Mouse (Mus musculus) neutrophil, adult 65 days (primary cell): ENCODE data around the gene Emd. TPM values are rescaled to one million over a fixed set of nuclear protein-coding genes. Genes with fewer than 3 reads are reported as not detected.

Experiments
- total RNA-seq: library from RNA; stranded (reverse); gene quantifications from 2 replicates; pipeline ENCODE4 v1.2.4, GENCODE M21; 2023

The Emd gene
- 35.8 and 51.3 TPM in 2 replicates for total RNA-seq

DNA sequence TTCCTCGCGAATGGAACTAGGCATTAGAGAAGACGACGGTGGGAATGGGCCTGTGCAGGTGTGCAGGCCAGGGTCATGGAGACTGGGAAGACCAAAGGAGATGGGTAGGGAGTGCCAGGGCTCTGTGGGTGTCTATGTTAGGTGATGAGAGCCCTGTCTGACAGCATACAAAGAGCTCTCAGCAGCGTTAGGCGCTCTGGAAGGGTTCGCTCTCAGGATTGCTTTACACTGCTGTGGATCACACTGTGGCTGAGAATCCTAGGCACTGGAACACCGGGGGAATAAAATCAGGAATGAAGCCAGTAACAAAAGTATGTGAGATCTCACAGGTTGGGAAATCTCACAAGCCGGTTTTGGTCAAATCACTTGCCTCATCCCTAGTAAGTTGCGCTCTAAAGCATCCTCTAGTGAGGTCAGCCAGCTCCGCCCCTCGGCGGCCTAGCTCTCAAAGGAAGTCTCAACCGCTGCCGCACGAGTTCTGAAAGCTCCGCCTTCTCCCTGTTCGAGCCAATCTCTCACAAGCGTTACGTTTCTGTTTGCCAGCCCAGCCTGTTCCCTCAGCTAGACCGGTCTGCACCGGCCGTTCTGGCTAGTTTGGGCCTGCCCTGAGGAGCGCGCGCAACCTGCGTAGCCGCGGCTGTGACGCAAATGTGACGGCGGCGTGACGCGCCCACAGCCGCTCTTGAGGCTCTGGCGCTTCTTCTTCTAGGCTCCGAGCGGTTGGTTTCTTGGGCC is at the start of gene Emd:
TSS of gene Emd (plus strand) at position 535 of the 735 bp plus-strand sequence.

DNA sequence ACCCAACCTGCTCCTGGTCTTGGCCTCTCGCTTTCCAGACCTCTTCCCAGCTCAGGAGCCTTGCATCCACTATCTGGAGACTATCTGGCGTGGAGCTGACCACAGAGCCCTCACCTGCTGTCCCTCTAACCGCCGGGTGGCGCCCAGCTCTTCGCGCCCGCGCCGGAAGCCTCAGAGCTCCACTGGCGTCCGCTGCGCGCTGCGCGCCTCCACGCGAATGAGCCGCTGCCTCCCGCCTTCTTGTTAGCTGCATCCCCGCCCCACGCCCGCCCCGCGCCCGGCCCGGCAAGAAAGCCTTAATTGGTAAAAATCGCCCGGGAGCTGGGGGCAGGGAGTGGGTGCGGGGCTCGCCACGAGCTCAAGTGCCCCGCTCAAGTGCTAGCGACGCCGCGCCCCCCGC is 4.9 kb upstream of the Emd start, which contains the start of gene Flna:
TSS of gene Flna (minus strand) at position 206 of the 400 bp plus-strand sequence.

DNA sequence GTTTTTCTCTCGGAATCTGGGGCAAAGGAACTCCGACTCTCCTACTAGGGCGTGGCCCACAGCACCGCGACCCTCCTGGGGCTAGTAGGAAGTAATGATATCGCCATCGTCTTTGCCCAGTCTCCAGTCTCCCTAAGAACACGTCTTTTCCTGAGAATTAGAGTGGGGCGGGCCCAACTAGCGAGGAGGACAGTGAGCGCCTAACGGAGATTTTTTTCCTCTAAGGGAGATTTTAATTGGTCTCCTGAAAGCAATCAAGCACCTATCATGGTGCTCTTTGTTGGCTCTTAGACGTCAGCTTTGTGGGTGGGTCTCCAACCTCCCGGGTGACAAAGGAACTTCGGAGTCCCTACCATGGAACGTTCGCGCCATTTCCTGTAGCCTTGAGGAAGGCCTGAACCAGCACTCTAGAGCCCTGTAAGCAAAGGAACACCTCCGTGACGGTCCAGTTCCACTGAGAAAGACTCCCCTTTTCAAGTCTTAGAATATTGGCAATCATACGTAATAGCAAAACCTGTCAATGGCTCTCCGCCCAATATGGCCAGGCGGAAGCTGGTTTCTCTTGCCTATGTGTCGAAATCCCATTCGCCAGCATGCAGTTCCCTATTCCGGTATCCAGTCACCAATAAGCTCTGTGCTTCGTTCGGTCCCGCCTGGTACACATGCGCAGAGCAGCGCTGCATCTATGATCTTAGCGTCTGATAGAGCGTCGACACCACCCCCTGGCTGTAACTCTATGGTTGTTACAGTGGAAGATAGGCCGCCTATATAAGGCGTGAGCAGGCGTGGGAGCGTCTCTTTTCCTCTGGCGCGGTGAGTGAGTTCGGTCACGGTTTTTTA is 15.8 kb downstream of the Emd start, which contains the start of gene Rpl10:
TSS of gene Rpl10 (plus strand) at position 751 of the 840 bp plus-strand sequence.

DNA sequence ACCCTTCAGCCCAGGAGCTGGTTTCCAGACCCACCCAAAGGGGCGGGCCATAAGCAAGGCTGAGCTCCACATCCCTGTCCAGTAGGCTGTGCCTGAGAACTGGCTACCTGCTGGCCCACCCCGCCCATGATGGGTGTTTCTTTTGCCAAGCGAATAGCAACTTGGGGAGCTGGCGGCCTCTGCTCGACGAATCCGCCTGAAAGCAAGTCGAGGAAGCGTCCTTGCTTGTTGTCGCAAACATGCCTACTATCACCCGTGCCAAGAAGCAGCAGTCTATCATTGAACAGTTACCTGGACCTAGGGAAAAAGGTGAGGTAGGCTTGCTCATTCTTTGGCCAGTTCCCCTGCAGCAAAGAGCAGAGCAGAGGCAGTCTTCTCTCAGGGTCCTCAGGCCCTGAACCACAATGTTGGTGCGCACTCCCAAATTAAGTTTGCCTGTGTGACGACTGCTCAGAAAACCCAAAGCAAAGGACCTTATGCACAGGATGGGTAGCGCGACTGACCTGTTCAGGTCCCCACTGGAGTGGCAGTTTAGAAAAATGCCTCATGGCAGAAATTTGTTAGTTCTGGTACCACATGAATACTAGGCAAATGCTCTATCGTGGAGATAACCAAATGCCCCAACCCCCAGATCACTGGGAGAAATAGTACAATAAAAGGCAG is 27.4 kb downstream of the Emd start, which contains the start of the genes Taz and Dnase1l1:
TSS of gene Taz (plus strand) at position 181 of the 663 bp plus-strand sequence.
TSS of gene Dnase1l1 (minus strand) at position 606 of the 663 bp plus-strand sequence.

DNA sequence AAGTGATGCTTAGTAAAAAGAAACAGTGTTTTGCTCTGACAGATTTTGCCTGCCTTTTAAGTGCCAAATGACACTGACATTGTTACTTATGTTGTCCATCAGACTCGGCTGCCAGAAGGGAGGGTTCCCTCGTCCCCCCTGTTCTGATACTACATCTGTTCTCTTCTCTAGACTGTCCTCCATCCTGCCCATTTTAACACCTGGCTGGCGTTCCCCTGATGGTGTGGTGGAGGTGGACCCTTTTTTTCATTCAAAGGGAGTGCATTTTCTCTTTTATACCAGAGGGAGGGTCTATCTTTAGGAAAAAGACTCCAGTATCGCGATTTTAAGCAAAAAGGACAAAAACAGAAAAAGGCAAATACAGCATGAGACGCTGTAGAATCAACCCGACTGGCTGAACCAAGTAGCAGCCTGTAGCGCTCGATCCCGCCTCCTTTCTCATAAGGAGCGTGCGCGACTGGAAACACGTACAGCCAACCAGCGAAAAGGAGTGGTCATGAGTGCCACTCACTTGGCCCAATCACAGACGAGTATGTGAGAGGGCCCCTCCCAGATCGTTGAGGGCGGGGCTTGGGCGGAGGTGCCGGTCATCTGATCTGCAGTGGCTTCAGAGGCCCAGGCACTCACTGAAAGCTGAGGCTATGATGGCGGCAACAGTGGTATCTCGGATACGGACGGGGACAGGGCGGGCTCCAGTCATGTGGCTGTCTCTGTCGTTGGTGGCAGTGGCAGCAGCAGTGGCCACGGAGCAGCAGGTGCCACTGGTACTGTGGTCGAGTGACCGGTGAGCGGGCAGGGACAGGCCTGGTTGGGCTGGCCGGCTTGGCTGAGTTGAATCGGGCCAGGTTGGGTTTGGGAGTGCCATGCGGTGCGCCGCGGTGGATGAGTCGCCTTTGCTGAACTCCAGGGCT is 42.3 kb downstream of the Emd start, which contains the start of gene Atp6ap1:
TSS of gene Atp6ap1 (plus strand) at position 560 of the 911 bp plus-strand sequence.

DNA sequence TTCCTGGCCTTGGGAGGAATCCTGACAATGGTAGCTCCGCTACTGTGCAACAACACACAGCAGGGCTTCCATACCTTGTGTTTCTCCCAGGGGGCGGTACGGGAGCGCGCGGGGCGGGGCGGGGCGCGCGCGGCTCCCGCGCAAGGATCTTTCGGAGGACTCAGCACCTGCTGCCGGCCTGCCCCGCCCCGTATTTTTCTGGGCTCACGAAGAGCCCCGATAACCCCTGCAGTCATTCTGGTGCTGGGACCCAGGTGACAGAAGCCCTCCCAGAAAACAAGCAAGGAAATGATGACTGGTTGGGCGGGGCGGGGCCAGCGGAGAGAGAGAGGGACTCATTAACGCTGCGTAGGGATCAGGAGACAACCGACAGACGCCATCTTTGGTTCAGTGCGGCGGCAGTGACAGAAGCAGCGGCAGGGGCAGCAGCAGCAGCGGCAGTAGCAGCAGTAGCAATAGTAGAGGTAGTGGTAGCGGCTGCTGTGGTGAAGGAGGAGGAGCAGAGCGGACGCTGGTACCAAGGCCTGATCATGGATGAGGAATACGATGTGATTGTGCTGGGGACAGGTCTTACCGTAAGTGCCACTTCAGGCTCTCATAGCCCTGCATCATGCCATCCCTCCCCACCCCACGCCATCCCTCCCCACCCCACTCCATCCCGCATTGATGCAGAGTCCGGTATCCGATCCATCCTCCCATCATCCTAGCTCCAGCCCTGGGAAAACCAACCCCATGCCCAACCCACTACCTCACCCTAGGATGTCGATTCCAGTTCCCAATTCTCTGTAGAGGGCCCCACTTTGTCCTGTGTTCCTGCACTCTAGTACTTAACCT is 50.6 kb downstream of the Emd start, which contains the start of gene Gdi1:
TSS of gene Gdi1 (plus strand) at position 132 of the 834 bp plus-strand sequence.

Other genes starting within 250 kb of the Emd start
- 66.4 and 88.3 TPM in 2 replicates for gene Irak1, start 230.8 kb upstream of the Emd start, total RNA-seq
- gene Opn1mw, start 127.2 kb upstream of the Emd start, total RNA-seq, result not detected in 2 replicates
- gene Mecp2, start 119.3 kb upstream of the Emd start, total RNA-seq, result 21.5 and 32.4 TPM in 2 replicates
- not detected in 2 replicates for gene Tex28, start 86.8 kb upstream of the Emd start, total RNA-seq
- not detected in 2 replicates for gene Tktl1, start 77.4 kb upstream of the Emd start, total RNA-seq
- gene Flna, start 4.9 kb upstream of the Emd start, total RNA-seq, result 1,682 and 1,969 TPM in 2 replicates
- gene Rpl10, start 16.1 kb downstream of the Emd start, total RNA-seq, result 315 and 369 TPM in 2 replicates
- gene Taz, start 27.2 kb downstream of the Emd start, total RNA-seq, result 42.0 and 53.3 TPM in 2 replicates
- 21.8 and 30.6 TPM in 2 replicates for gene Dnase1l1, start 27.6 kb downstream of the Emd start, total RNA-seq
- 176 and 181 TPM in 2 replicates for gene Atp6ap1, start 42.4 kb downstream of the Emd start, total RNA-seq
- gene Gdi1, start 50.3 kb downstream of the Emd start, total RNA-seq, result 248 and 265 TPM in 2 replicates
- 35.7 and 39.2 TPM in 2 replicates for gene Fam50a, start 58.3 kb downstream of the Emd start, total RNA-seq
- 0.28 and 0.59 TPM in 2 replicates for gene Plxna3, start 74.4 kb downstream of the Emd start, total RNA-seq
- 16.1 and 16.2 TPM in 2 replicates for gene Lage3, start 98.9 kb downstream of the Emd start, total RNA-seq
- gene Ubl4a, start 118.5 kb downstream of the Emd start, total RNA-seq, result 15.9 and 19.4 TPM in 2 replicates
- 17.2 and 19.4 TPM in 2 replicates for gene Slc10a3, start 118.7 kb downstream of the Emd start, total RNA-seq
- gene Fam3a, start 138.6 kb downstream of the Emd start, total RNA-seq, result 9.1 and 9.9 TPM in 2 replicates
- 26.1 and 42.9 TPM in 2 replicates for gene Ikbkg, start 138.6 kb downstream of the Emd start, total RNA-seq
- gene G6pdx, start 174.5 kb downstream of the Emd start, total RNA-seq, result 378 and 394 TPM in 2 replicates
- not detected in 2 replicates for gene Gm6880, start 226.7 kb downstream of the Emd start, total RNA-seq